Mouse (Mus musculus): ENCODE data around the gene Plcd4. TPM values are rescaled to one million over a fixed set of nuclear protein-coding genes. Genes with fewer than 3 reads are reported as not detected.
"Not testable (repeated sequence)": the region's sequence is repeated elsewhere in the genome, so short reads cannot be mapped to it uniquely, and the experiment has no call there.

Gene Plcd4
- total RNA-seq (2021), result under 1 TPM; 0.66 to 0.74 TPM
- long read RNA-seq, experiment 1, result 0 reads
- long read RNA-seq, experiment 2, partial matches to known transcripts, result 0 of 2 reads
- long read RNA-seq, experiment 2, other reads (novel, unspliced or antisense), result 0 of 2 reads

DNA sequence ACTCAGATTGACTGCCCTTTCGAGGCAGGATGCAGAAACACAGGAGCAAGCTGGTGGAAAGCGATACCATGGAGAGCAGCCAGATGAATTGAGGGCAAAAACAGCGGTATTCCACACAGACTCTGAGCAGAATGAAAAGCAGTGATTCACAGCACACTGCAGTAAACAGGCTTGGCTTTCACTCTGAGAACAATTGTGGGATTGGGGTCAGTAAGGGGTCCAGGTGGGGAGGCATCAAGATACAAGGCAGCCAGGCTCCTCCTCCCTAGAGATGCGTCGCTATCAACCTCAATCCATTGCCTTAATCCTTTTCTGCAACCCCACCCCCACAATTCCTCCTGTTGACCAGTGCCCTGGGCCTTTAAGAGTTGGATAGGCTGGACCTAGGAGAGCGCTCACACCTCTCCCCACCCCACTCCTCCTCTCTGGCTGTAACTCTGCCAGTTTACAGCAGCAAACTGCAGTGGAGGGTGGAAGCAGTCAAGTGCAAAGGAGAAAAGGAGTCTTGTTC lies at the start of gene Plcd4:
Gene Plcd4 (plus strand): TSS at position 438 of the 511 bp plus-strand sequence.
- no peak for DNase-seq (ENCODE audit: low spot score in 2 of 2)

DNA sequence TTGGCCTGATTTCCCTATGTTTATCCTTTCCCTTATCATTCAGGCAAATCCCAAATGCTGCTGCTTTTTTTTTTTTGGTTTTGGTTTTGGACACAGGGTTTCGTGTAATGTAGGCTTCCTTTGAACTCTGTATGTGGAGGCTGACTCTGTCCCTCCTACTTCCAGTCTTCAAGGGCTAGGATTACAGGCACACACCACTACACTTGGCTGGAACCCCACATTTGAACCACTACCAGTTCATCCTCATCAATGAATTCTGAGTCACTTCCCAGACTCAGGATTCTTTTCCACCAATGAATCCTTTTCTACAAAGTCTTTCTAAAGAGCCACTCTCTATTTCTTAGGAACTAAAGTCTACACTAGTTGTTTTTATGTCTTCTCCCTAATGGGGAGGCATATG lies 41.6 kb upstream of the Plcd4 start:
- DNase-seq (ENCODE audit: low spot score in 2 of 2), result no peak

DNA sequence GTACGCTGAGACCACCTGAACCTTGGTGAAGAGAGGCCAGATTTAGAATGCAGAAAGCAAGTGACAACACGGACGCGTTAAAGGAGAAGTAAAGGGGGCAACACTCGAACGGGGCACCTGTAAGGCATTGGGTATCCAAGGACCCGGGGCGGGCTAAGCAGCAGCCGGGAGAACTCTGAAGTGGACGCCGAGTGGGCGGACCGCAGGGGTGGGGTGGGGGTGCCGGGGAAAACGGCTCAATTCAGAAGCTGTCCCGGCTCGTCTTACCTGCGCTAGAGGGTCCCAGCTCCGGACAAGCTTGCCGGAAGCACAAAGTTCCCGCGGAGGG lies 37.3 kb upstream of the Plcd4 start:
- DNase-seq (ENCODE audit: low spot score in 2 of 2), result no peak

DNA sequence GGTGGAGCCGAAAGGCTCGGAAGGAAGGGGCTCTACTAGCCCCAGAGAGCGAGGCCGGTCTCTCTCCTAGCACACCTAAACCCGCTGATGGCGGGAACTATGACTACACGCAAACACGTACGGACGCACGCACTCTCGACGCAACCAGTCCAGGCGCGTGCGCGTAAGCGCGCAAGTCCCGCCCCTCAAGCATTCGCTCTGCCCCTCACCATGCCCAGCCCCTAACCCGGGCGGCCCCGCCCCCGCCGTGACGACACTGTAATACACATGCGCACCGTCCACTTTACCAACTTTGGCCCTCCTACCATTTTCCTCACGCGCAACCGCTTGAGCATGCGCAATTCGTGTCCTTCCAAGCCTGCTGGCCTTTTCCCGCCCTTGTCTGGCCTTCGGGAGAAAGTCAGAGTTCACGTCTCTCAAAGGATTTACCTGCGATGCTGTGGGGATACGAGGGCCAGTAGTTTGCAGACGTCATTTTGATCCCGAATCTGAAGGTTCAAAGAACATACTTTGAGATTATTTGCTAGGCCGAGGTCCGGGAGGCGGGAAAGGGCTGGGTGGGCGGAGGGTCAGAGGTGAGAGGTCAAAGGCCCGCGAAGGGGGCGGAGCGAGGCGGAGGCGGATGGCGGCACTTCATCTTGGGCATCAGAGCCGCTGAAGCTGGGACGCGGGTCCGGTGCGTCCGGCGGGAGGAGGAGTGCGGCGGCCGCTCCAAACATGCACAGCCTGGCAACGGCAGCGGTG lies 36.8 kb upstream of the Plcd4 start, which contains the start of gene Cnot9:
Gene Cnot9 (plus strand): TSS at position 338 of the 744 bp plus-strand sequence.
- peak; percentile 100 for DNase-seq (ENCODE audit: low spot score in 2 of 2)

DNA sequence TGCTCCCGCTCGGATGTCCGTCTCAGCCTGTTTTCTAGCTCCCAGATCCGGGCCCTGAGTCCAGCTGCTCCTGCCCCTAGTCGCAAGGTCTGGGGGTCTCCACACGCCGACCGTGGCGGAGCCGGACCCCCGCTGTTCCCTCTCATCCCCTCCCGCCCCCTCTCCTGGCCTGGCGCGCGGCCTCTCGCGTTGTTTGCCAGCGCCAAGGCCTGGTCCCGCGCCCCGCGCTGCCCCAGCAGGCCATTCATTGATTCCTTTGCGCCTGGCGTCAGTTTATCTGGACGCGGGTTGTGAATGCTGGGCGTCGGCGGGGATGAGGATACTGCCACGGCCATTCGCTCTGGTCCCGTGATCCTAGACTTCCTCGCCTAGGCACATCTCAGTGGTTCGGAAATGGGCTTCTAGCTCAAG lies 36.2 kb upstream of the Plcd4 start:
- DNase-seq (ENCODE audit: low spot score in 2 of 2), result peak in 1 of 2 experiments; percentile 50

DNA sequence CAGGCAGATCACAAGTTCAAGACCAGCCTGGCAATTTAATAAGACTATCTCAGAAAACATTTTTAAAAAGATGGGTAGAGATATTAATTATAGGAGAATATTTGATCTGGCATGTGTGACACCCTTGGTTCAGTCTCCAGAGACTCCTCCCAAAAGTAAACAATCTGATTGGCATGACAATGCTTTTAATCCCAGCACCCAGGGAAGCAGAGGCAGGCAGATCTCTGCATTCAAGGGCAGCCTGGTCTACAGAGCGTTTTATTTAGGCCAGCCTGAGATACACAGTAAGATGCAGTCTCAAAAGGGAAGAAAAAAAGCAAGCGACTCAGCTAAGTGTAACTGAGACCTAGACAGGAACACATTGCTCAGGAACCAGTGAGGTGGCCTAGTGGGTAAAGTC lies 34.9 kb upstream of the Plcd4 start:
- no peak for DNase-seq (ENCODE audit: low spot score in 2 of 2)

DNA sequence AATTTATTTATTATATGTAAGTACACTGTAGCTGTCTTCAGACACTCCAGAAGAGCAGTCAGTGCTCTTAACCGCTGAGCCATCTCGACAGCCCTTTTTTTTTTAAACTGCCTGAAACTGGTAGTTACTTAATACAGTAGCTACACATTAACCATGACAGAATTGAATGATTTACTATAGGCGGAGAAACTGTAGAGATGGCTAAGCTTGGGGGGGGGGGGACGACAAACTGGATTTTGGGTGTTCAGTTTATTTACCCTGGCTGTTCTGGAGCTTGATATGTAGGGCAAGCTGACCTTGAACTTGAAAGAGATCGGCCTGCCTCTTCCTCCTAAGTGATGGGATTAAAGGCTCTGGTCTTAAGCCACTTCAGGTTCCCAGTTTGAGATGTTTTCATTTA lies 31.4 kb upstream of the Plcd4 start:
- no peak for DNase-seq (ENCODE audit: low spot score in 2 of 2)

DNA sequence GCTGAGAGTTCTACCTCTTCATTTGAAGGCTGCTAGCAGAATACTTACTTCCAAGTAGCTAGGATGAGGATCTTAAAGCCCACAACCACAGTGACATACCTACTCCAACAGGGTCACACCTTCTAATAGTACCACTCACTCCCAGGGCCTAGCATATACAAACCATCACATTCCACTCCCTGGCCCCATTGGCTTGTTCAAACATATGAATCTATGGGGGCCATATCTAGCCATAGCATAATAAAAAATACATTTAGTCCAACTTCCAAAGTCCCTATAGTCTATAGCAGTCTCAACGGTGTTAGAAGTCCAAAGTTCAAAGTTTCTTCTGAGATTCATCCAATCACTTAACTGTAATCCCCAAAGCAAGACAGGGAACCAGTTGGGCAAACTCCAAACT lies 29.7 kb upstream of the Plcd4 start:
- not testable (repeated sequence) for DNase-seq (ENCODE audit: low spot score in 2 of 2)

DNA sequence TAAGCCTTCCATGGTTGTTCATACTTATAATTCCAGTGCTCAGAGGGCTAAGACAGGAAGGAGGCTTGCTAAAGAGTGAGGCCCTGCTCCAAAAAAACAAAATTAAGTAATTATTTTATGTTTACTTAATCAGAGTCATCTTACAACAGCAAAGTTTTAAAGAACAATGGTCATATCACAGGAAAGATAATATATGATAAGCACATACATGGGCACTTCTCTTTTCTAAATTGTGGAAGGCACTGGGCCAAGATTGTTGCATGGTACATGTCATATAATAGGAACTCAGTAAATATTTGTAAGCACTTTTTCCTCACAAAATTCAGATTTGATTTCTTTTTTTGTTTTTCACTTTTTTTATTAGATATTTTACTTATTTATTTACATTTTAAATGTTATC lies 22.8 kb upstream of the Plcd4 start:
- DNase-seq (ENCODE audit: low spot score in 2 of 2), result no peak

DNA sequence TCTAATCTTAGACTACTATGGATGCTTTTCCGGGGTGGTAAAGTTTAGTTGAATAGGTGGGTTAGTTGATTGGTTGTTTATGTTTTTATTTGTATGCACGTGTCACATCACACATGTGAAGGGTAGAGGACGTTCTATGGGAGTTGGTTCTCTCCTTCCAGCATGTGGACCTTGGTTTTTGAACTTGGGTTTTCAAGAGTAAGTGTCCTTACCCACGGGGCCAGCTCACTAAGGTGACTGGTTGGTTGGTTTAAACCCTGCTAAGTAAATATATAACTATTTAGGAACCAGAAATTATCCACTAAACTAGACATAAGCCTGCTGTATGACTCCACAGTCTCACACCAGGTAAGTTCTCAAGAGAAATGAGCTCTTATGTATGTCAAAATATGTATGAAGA lies 17.9 kb upstream of the Plcd4 start:
- no peak for DNase-seq (ENCODE audit: low spot score in 2 of 2)

DNA sequence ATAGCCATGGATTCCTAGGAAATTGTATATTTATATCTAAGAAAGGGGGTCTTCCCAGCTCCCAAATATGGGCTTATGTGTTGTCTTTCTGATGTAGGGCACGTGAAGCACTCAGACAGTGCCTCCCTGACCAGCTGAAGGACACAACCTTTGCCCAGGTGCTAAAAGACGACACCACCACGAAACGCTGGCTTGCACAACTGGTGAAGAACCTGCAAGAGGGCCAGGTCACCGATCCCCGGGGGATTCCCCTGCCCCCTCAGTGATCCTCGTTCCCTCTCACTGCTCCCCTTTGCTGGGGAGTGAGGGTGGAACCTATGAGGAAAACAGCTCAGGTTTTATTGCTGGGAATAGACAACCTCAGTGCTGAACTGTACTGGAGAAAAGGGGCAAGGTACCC lies 14.1 kb upstream of the Plcd4 start:
- no peak for DNase-seq (ENCODE audit: low spot score in 2 of 2)

DNA sequence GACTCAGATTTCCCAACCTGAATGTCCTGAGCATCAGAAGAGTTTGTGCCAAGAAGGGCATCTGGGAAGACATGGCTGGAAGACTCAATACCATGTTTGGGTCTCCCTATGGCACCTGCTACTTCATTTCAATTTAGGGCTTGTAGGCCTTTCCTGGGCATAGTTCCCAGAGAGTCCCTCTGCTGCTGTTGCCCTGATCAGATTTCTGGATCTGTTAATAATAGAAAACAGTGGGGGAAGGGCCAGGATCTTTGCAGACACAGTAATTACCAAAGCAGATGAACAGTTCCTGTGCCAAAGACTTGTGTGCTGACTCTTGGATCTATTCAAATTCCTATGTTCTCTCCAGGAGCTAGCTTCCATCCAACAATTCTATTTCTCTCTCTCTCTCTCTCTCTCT lies 4.0 kb upstream of the Plcd4 start:
- no peak for DNase-seq (ENCODE audit: low spot score in 2 of 2)

DNA sequence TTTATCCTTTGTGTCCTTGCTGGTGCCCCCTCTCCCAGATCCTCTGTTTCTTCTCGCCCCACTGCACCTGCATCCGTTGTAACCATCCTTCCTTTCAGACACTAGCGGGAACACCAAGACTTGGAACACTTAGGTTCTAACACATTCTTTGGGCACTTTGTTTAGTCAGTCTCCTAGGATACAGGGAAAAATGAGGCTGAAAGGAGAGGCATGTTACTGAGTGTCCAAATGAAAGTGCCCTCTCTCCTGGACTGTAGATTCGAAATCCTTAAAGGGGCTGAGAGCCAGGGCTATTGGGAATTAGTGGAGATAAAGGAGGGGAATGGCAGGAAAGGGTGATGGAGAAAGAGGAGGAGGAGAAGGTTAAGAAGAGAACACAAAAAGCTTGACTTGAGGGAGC lies 1.5 kb downstream of the Plcd4 start, which contains the start of gene Usp37:
Gene Usp37 (minus strand): TSS at position 101 of the 400 bp plus-strand sequence.
- DNase-seq (ENCODE audit: low spot score in 2 of 2), result no peak

DNA sequence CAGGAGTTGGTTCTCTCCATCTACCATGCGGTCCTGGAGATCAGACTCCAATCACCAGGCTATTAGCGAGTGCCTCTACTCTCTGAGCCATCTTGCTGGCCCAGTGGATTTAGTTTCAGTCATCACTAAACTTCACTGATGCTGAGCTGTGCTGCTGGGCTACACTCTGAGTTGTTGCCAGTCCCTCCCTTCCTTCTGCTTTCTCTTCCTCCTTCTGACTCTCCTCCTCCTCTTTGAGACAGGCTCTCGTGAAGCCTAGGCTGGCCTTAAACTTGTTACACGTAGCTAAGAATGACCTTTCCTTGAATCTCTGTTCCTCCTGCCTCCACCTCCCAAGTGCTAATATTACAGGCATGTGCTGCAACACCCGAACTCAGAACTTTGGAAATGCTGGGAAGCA lies 16.4 kb downstream of the Plcd4 start:
- no peak for DNase-seq (ENCODE audit: low spot score in 2 of 2)

DNA sequence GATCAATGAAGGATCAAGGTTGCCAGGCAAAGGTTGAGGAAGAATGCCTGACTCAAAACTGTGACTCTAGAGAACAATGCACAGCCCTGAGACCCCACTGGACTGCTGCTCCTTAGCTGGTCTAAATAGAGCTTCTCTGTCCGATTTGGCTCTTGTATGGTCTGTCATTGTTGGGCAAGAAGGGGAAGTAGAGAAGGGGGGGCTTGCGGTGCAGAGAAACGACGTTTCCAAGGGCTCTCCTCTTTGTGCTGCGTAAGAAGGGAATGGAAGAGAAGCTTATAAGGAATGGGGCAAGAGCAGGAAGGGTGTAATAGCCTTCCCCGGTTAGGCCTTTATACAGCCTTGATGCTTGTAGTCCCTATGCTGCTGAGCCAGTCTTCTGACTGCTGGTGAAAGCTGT lies 23.1 kb downstream of the Plcd4 start:
- DNase-seq (ENCODE audit: low spot score in 2 of 2), result no peak

DNA sequence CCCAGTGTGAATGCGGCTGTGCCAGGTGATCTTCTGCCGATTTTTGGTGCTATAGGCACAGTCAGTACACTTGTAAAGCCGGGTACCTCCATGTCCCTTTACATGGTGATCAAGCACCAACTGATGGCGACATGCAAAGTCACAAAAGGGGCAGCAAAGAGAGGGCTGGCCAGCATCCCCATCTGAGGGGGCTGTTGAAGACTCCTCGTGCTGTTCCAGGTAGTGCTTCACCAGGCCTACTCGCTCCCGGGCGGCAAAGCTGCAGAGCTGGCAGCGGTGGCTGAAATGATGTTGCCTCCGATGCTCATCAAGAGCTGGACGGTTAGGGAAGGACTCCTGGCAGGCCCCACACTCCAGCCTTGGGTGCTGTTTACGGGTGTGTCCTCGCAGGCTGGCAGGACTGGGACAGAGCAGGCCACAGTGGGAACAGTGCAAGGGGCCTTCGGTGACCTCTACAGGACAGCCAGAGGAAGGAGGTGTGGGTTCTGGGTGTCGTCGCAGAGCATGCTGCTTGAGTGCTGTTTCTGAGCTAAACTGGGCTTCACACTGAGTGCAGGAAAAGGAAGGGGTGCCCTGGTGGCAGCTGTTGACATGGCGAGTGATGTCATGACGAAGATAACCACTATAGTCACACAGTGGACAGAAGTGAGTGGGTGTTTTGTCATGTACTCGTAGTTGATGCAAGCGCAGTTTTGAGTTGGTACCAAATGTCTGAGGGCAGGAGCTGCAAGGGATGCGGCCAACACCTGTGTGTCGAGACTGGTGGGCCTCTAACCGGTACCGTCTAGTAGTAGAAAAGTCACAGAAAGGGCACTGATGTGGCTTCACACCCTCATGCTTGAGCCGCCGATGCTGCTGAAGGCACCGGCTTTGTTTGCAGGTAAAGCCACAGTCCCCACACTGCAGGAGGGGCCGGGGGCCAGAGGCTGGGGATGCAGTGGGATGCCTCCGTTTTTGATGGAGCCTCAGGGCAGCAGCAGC lies 27.3 kb downstream of the Plcd4 start:
- DNase-seq (ENCODE audit: low spot score in 2 of 2), result no peak

DNA sequence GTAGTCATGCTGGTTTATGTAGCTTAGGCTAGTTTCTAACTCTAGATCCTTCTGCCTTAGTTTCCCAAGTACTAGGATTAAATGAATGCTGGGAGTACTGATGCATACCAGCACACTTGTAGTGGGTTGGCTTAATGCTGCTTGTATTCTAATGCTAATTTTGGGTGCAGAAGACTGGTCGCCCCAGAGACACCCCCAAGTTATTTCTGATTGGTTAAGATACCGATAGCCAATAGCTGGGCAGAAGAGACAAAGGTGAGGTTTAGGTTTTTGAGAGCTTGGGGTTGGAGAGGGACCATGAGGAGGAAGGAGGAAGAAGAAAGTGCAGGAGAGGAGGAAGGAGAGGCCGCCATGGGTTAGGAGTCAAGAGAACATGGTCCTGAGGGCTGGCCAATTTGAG lies 39.9 kb downstream of the Plcd4 start:
- DNase-seq (ENCODE audit: low spot score in 2 of 2), result no peak

DNA sequence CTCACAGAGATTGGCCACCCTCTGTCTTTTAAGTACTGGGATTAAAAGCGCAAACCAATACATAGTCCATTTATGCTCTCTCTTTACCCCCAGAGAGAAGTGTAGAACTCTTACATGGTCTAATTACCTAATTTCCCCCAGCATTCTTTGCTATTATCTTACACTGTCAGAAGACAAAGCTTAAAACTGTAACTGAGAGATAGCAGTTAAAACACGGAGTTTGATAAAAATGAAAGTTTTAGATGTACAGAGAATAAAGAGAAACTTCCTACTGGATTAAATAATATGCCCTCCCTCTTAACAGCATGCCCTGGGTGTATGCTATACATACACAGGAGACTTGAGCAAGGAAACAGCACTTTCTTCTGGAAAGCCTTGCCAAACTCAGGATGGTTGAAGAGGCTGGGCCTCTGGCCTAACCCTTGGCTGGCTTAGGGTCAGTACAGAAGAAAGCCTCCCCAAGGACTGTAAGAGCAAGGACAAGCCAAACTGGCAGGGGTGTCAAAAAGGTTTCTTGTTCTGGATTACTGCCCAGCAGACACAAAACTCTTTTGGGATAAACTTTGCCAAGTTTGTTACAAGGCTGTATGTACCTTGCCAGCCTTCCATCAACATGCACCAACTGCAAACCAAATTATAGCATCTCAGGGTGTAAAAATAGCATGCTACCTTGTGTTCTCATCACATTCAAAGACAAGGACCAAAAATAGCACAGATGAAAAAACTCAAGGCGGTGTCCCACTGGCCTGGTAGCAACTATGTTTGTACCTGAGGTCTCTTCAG lies 42.1 kb downstream of the Plcd4 start:
- DNase-seq (ENCODE audit: low spot score in 2 of 2), result no peak

DNA sequence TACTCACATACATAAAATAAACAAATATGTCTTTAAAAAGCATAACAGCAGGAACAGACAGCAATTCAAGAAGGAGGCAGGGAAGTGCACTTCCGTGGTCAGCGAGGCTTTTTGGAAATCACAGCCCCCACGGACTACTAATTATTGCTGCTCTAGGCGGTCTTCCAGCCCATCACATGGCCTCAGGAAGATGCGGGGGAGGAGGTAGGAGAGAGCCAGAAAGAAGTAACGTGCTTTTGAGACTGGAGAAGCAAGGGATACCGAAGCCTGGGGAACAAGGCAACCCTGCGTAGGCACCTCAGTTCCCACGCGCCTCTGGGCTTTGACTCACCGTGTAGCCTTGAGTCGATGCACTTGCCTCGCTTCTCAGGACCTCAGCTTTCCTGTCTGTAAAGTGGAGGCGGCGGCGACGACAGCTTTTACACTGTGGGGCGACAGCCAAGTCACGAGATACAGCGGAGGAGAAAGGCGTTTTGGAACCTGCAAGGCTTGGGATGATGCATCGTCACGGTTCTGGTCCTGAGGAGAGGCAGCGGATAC lies 44.6 kb downstream of the Plcd4 start:
- no peak for DNase-seq (ENCODE audit: low spot score in 2 of 2)

DNA sequence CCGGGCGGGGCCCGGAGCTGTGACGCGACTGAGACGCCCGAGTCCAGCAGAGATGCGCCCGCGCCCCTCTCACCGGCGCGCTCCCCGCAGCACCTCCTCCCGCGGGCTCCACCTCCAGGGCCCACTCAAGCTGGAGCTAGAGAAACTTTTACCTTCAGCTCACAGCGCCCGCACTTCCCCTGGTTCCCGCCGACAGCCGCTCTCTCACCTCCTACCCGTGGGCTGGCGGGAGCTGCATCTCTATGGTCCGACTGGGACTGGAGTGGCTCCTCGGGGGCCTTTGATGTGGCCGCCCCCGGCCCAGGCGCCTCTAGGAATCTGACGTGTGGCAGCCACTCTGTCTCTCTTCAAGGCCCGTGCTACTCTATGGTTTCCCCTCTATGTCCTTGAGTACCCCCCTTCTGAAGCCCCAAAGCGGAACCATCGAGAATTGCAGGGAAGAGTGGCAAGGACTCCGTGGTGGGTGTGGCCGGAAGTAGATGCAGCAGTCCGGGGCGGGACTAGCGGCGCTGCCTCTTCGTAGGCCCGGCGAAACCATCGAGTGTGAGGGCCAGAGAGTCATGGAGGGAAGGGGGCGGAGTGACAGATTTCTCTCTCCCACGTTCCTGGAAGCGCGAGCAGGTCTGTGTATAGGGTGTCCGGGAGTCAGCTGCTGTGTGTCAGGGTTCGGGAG lies 45.2 kb downstream of the Plcd4 start, which contains the start of the genes Zfp142 and Bcs1l:
Gene Zfp142 (minus strand): TSS at position 474 of the 673 bp plus-strand sequence.
Gene Bcs1l (plus strand): TSS at position 517 of the 673 bp plus-strand sequence.
- peak; percentile 95 to 97 for DNase-seq (ENCODE audit: low spot score in 2 of 2)

Measured in adrenal gland, adult 18-20 months (tissue).